Comparison of ENCODE assay signal across 12 mouse cellular contexts in genomic region chr2:129246436-129246835, GRCm38 (mm10).
"Had no signal": no experiment of that assay in that cellular context is flagged by ENCODE, and none has a peak within 500 bp of the region (broad histone marks: within the 10 kb centered on the region; RNA-seq: fewer than 3 reads in every experiment).

No protein-coding gene starts in this region.

- H3K4me2 ChIP-seq: limb, embryonic 12.5 days; liver, embryonic 15.5 days; midbrain, embryonic 13.5 days; neural tube, embryonic 15.5 days had no signal

- H3K4me3 ChIP-seq: limb, embryonic 12.5 days; liver, embryonic 15.5 days; midbrain, embryonic 13.5 days; myocyte; neural tube, embryonic 15.5 days had no signal

- DNase-seq: kidney, adult 18-20 months; liver; lung, adult 2 months; lung, postnatal 36 days; right cerebral cortex, adult 18-20 months; right cerebral cortex, postnatal 25 days; thymus, postnatal 4 days had no signal

- H3K27ac ChIP-seq: limb, embryonic 12.5 days; liver, embryonic 15.5 days; midbrain, embryonic 13.5 days; neural tube, embryonic 15.5 days had no signal

- H3K9ac ChIP-seq: limb, embryonic 12.5 days; liver, embryonic 15.5 days; midbrain, embryonic 13.5 days; neural tube, embryonic 15.5 days had no signal

- H3K9me3 ChIP-seq: limb, embryonic 12.5 days; liver, embryonic 15.5 days; midbrain, embryonic 13.5 days; neural tube, embryonic 15.5 days had no signal

- H3K27me3 ChIP-seq: limb, embryonic 12.5 days; liver, embryonic 15.5 days; midbrain, embryonic 13.5 days; neural tube, embryonic 15.5 days had no signal

- H3K4me1 ChIP-seq: midbrain, embryonic 13.5 days; neural tube, embryonic 15.5 days had no signal

- ATAC-seq: midbrain, embryonic 13.5 days had no signal

- H3K36me3 ChIP-seq: limb, embryonic 12.5 days; liver, embryonic 15.5 days; midbrain, embryonic 13.5 days; neural tube, embryonic 15.5 days had no signal
